Mouse (Mus musculus): ENCODE data around the gene Ebp. TPM values are rescaled to one million over a fixed set of nuclear protein-coding genes. Genes with fewer than 3 reads are reported as not detected.

Gene Ebp
- total RNA-seq, 2 experiments from 2014 or later = 4.0 to 6.1 TPM

DNA sequence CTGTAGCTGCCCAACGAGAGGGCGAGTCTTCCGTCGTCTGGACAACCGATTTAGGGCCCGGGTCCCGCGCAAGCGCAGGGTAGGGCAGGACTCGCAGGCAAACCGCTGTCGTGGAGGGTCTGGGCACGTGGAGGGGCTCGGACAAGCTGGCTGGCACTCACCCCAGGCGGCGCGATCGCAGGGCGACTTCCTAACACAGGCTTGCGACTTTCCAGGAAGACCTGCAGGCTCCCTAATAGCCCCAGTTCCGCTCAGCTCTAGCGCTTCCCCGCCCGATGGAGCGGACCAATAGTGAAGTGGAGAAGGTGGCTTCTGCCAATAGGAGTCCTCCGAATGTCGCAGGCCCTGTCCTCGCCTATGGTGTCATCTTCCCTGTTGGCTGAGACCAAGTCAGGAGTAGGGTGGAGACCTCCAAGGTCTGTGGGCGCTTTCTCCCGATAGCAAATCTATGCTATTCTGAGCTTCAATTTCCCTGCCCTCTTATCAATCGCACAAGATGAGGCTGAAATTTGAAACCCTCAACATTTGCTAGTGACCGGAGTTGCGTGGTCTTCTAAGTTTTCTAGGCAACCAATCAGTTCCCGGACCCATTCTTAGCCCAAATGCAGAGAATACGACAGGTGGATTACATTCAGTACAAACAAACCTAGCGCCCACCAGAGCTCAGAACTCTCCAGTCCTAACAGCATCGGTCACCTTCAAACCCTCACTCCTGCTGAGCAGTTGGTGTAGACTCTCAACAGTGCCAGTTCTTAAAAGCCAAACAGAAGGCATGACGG lies 483 bp downstream of the Ebp start:
- ATAC-seq (replicated peaks; ENCODE audit: low FRiP score, poor library complexity, severe bottlenecking) = peak; percentile 100

DNA sequence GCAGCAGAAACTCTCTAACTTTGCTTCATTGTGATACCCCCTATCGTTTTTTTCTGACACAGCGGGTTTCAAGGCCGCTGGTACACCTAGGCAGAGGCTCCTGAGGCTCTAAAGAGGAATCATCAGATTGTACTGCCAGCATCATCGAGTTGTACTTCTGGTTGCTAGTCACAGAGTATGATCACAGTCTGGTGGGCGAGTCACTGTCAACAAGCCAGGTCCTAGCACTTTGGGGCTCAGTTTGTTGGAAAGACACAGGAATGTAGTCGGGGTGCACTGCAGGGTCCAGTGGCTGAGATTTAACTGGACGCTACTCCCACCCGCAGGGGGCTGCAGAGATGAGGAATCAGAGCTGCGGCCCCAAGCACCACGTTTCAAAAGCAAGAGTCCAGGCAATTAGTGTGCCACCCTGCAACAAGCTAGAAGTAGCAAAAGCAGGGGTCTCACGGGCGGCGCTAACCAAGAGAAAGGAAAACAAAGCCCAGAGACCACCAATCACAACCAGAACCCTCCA lies 1.1 kb downstream of the Ebp start:
- ATAC-seq (replicated peaks; ENCODE audit: low FRiP score, poor library complexity, severe bottlenecking) = 0 out of 2 replicates have a peak, but pooled peaks have one; percentile 6

DNA sequence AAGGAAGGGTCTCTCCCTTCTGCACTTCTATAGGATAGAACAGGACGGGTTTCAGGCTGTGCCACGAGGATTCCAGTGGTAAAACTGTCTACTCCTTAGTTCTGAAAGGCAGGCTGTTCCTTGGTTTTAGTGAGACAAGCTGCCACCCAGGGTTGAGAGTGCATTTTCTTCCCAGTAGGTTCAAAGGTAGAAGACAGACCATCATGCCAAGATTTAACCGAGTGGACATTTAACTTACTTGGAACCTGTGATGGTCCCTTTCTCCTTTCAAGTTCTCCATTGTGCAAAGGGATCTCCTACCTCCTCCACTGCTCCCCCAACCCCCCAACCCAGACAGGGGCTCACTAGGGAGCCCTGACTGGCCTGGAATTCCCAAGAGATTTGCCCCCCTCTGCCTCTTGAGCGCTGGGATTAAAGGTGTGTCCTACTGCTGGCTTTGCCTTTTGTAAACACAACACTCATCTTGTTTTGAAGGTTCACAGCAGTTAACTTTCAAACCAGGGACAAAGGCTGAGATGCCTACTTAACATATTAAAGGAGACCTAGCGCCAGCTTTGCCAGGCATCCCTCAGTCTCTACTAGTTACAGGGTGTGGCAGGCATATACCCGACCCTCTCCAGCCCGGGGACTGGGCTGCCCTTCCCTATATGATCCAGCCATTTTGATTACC lies 10.3 kb downstream of the Ebp start:
- ATAC-seq (replicated peaks; ENCODE audit: low FRiP score, poor library complexity, severe bottlenecking) = no peak

DNA sequence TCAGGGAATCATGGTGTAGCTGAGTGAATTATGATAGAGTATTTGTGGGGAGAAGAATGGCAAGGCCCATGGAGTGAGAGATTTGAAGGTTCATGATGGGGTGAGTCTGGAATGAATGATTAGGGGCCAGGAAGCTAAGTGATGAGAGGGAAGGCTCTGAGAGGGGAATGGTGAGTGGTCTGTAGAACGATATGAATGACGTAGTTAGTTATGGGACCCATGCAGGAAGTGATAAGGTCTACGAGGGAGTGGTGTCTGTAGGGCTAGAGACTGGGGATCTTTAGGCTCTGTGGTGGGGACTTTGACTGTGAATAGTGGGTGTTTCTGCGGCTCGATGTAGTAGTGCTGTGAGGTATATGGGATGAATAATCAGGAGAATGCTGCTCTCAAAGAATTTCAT lies 13.7 kb downstream of the Ebp start:
- no peak for ATAC-seq (replicated peaks; ENCODE audit: low FRiP score, poor library complexity, severe bottlenecking)

DNA sequence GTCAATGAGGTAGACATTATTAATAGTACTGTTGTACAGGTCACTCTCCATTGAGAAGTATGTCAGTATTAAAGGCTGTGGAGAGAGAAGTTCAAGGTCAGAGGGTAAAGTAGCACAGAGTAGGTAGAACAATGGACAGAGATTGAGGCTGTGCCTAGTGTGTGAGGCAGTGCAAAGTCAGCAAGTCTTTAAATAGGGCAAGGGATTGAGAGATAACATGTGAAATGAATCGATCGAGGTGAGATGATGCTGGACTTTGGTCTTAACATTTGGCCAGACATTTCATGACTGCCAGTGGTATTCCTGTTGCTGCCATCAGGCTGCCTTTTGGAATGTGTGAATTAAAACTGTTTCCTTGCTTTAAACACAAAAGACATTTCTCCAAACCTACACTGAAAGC lies 14.4 kb downstream of the Ebp start:
- no peak for ATAC-seq (replicated peaks; ENCODE audit: low FRiP score, poor library complexity, severe bottlenecking)

DNA sequence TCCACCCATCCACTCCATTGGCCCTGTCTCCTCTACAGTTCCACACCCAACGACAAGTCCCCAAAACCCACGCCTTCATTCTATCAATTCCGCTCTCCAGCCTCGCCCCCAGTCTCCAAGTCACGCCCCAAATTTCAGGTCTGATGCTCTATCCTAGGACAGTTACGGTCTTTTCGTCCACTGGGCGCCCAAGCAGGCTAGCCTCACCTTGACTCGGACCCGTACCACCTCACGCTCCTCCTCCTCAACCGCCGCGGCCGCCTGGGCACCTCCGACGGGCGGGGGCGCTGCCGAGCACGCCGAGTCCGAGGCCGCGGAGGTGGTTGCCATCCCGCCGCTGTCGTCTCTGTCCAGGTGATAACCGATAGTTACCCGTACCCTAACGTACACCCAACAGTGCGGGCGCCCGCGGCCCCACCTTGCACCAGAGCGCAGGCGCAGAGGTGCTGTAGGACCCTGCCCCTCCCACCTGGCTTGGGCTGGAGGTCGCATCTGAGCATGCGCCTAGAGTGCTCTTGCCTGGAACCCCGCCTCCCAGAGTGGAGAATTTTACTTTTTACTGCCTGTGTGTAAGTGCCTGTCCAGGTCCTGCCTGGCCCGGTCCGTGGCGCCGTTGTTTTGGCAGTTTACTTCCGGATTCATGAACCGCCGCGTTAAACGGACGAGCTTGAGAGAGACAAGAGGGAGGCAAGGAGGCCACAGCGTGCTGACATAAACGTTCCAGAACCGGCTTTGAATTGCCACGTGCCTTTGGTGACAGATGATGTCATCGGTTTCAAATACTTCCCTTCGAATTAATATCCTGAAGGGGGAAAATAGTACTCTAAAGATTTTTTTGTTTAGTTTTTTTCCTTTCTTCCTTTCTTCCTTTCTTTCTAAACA lies 17.6 kb downstream of the Ebp start, which contains the start of gene Tbc1d25:
Gene Tbc1d25 (minus strand): TSS at position 678 of the 882 bp plus-strand sequence.
- ATAC-seq (replicated peaks; ENCODE audit: low FRiP score, poor library complexity, severe bottlenecking) = peak; percentile 96

DNA sequence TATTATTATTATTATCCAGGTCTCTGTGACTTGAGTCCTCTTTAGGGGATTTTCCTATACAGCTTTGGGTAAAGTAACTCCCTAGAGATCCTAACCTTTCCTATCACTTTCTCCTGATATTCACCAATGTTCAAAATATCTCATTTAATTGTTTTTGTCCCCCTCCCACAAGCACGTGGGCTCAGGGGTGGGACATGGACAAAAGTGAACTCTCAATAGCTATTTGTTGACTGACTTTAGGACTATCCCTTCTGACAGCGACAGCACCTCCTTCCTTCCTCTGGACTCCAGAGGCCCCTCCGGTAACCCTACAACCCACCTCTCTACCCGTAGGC lies 18.2 kb downstream of the Ebp start:
- ATAC-seq (replicated peaks; ENCODE audit: low FRiP score, poor library complexity, severe bottlenecking) = no peak

DNA sequence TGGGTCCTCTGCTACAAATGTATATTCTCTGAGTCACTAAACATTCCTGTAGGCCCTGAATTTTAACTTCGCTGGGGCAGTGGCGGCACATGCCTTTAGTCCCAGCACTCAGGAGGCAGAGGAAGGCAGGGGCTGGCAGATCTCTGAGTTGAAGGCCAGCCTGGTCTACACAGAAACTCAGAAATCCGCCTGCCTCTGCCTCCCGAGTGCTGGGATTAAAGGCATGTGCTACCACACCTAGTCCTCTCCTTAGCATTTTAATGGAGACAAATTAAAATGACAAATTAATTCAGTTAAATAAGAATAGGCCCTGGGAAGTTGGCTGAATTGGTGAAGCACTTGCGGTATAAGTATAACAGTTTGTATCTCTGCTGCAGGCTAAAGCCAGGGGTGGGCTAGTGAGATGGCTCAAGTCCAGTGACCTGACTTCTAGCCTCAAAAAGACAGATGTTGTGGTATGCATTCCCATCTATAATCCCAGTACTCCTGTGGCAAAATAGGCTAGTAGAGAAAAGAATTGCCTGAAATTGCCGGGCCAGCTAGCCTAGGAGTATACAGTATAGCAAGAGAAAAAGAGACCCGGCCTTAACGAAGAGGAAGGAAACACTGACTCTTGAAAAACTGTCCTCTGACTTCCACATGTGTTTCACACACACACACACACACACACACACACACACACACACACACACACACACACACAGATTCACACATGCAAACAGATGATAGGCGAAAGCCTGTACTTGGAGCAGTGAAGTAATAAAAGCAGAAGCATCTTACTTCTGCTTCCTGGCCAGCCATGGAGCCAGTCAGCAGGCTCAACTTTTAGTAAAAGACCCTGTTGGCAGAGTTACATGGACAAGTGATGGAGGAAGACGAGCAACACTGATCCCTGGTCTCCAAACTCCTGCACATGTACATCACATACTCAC lies 25.3 kb downstream of the Ebp start:
- no peak for ATAC-seq (replicated peaks; ENCODE audit: low FRiP score, poor library complexity, severe bottlenecking)

DNA sequence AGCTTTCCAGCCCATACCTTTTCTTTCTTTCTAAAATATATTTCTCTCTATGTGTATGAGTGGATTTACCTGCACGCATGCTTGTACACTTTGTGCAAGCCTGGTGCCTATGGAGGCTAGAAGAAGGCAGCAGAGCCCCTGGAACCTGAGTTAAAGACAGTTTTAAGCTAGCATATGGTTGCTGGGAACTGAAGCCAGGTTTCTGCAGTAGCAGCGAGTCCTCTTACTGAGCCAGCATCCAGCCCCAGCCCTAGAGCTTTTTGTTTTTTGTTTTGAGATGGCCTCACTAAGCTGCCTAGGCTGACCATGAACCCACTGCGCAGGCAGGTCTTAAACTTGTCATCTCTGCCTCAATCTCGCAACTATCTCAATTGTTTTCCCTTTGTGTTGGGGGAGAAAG lies 28.8 kb downstream of the Ebp start:
- ATAC-seq (replicated peaks; ENCODE audit: low FRiP score, poor library complexity, severe bottlenecking) = no peak

DNA sequence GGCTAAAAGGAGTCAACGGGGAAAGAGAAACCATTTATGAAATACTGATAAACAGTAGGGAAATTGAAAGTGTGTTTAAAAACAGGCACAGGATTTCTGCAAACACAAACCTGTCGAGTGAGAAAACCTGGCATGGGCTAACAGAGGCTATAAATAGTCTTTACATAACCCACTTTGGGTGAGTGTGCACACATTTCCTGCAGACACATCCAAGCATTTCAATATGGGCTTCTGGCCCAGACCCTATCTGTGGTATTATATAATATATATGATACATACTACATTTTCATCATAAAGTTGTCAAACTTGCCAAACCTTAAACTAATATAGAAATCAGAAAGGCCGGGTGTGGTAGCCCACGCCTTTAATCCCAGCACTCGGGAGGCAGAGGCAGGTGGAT lies 30.2 kb downstream of the Ebp start:
- no peak for ATAC-seq (replicated peaks; ENCODE audit: low FRiP score, poor library complexity, severe bottlenecking)

DNA sequence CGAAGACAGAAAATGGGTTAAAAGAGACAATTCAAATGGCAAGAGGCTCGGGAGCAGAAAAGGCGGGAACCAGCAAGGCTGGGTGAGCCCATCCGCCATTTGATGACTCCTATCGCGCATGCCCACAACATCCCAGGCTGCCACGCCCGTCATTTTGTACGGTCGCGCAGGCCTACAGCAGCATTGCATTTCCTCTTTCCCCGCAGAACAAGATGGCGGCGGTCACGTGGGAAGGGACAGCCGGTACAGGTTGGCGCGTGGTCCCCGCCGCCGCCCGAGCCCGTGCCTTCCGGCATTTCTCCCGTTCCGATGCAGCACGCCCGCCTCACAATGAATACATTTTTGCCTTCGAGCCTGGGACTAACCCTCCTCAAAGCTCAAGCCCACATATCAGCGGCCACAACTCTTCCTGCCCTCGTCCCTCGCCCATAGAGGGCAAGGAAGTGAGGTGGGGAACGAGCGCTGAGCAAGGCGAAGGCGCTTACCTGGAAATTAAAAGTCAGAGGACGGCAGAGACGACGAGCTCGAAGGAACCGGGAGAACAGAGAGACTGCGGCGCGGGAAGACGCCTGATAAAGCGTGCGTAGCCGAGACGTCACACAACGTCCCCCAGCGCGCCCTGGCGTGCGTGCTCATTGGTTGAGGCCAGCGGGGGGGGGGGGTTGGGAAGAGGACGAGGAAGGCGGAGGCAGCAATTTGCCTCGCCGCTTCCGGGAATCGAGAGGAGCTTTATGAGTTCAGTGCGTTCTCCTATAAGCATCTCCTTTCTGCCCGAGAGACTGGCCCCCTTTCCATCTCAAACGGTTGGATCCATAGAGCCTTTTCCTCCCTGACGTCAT lies 47.9 kb downstream of the Ebp start, which contains the start of gene Rbm3:
Gene Rbm3 (minus strand): TSS at position 728 of the 839 bp plus-strand sequence.
- peak; percentile 94 for ATAC-seq (replicated peaks; ENCODE audit: low FRiP score, poor library complexity, severe bottlenecking)

DNA sequence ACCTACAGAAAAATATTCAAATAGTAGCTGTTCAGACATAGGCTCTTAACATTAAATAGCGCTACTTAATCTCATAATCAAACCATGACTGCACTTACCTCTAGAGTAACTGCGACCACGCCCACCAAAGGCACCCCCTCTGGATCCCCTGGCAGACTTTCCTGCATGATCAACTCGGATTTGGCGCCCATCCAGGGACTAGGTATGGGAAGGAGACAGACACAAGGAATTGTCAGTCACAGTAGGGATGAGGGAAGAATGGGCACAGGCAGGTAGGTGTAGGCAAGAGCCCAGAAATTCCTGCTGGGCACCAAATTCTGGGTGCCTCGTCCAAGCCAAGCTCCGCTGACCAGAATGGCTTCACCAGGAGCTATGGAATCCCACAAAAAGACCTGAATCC lies 49.6 kb downstream of the Ebp start:
- no peak for ATAC-seq (replicated peaks; ENCODE audit: low FRiP score, poor library complexity, severe bottlenecking)

DNA sequence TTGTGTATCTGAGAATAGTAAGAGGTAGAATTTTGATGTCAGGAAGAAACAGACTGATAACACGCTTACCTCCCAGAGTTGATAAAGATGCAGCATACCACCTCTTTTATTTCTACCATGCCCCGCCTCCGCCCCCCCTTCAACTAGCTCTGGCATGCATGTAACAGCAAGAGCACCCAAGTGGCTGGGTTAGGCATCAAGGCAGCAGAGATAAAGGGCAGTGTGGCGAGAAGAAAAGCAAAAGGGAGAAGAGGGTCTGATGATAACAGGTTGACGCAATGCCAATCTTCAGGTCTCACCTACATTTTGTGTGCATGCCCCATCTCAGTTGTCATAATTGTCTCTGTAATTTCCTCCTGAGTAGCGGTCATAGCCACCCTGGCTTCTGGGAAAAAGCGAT lies 50.4 kb downstream of the Ebp start:
- no peak for ATAC-seq (replicated peaks; ENCODE audit: low FRiP score, poor library complexity, severe bottlenecking)

DNA sequence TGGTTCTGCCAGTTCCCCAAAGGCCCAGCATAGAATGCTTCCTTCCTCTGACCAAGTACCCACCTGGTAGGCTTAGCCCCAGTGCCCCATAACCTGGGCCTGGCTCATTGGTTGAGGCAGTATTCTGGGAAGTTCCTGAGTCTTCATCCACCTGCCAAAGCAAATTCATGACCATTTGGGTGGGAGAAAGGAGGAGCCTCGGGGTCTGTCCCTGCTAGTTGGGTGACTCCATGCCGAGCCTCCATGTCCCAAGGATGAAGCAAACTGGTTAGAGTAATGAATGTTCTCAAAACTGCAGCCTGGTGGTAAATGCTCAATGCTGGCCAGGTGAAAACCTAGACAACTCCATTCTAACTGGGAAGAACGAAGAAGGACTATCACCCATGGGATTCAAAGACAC lies 52.3 kb downstream of the Ebp start:
- ATAC-seq (replicated peaks; ENCODE audit: low FRiP score, poor library complexity, severe bottlenecking) = no peak

DNA sequence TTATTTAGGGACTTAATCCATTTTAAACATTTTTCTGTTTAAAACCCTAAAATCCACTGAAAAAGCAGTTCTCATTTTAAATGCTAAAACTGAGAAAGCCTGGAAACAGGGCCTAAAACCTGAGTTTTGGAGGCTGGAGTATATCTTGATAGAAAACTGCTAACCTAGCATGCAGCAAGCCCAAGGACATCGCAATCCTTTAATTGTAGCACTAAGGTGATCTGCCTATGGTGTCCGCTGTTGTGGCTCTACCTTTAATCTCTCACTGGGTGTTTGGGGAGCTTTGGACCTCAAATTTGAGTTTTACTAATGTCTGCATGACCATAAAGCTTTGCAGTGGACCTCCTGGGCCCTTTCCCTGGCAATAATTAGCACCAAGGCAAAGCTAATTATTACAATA lies 52.9 kb downstream of the Ebp start:
- no peak for ATAC-seq (replicated peaks; ENCODE audit: low FRiP score, poor library complexity, severe bottlenecking)

DNA sequence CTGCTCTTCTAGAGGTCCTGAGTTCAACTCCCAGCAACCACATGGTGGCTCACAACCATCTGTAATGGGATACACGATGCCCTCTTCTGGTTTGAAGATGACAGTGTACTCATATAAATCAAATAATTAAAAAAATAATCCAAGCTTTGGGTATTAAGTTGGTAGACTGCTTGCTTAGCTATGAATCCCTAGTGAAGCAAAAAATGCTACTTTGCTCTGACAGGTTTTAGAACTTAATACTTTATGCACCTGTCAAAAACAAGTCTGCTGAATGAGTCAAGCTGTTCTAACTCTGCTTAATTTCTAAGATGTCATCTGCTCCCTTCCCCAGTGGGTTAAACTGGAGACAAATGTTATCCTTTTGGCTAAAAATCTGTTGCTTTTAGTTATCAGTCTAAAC lies 53.8 kb downstream of the Ebp start:
- no peak for ATAC-seq (replicated peaks; ENCODE audit: low FRiP score, poor library complexity, severe bottlenecking)

DNA sequence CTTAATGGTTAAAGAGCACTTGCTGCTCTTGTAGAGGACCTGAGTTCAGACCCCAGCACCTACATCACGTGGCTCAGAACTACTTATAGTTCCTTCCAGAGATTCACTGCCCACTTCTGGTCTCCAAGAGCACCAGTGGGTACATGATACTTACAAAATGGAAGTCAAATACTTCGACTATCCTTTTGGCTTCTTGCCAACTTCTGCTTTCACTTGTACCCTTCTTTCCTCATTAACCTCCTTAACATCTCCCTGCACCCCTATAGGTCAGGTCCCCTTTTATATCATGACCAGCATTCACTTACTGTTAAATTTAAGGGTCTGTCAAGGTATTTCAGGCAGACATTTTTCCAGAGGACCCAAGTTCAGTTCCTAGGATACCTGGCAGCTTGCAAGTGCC lies 57.4 kb downstream of the Ebp start:
- no peak for ATAC-seq (replicated peaks; ENCODE audit: low FRiP score, poor library complexity, severe bottlenecking)
